Mouse (Mus musculus): Measurements from ENCODE around the gene Slc6a16. TPM values are rescaled to one million over a fixed set of nuclear protein-coding genes. Genes with fewer than 3 reads are reported as not detected.

Gene Slc6a16
- polyA plus RNA-seq, 1 experiment, result not detected

DNA sequence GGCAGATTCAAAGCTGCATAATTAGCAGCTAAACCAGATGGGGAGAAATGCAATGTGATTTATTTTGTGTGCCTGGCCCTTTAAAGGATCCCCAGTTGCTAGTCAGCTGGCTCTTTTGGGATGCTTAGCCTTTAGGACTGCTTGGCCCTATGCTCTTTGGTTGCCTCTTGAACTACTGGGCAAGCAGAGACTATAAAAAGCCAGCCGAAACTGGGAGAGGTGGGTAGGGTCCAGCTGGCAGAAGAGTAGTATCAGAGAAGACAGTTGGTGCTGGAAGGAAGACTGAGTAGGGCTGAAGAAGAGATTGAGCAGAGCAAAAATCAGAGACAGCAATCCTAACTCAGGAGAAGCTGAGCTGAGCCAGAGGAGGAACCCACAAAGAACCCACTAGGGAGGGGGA is 55.7 kb downstream of the Slc6a16 start:
- no peaks in the 10 kb centered on the region for H3K4me1 ChIP-seq (ENCODE audit: control insufficient read depth, insufficient read depth, low read length)
- 82% methylated on average over 1 of the region's 1 CpGs for WGBS
- H3K27ac ChIP-seq (ENCODE audit: insufficient read depth, low read depth, low read length), result no peak overlapping the region
- no peak overlapping the region for H3K4me3 ChIP-seq (ENCODE audit: insufficient read depth, low read depth, low read length)
- no peak for TF ChIP-seq POLR2A (IDR thresholded peaks at IDR 0.05; ENCODE audit: insufficient read depth, low read depth, low read length)
- no peak for TF ChIP-seq CTCF (IDR thresholded peaks at IDR 0.05; ENCODE audit: insufficient read depth, low read depth, low read length)

GRCm38 (mm10) chr7:45297563-45297962 is 56.7 kb downstream of the Slc6a16 start:
- WGBS, result 36% methylated on average over 3 of the region's 3 CpGs
- peaks cover under 1% of the 10 kb centered on the region; the same call in 1 of the 2 replicates for H3K4me1 ChIP-seq (ENCODE audit: control insufficient read depth, insufficient read depth, low read length)
- no peak overlapping the region for H3K27ac ChIP-seq (ENCODE audit: insufficient read depth, low read depth, low read length)
- H3K4me3 ChIP-seq (ENCODE audit: insufficient read depth, low read depth, low read length), result no peak overlapping the region
- no peak for TF ChIP-seq POLR2A (IDR thresholded peaks at IDR 0.05; ENCODE audit: insufficient read depth, low read depth, low read length)
- TF ChIP-seq CTCF (IDR thresholded peaks at IDR 0.05; ENCODE audit: insufficient read depth, low read depth, low read length), result no peak

DNA sequence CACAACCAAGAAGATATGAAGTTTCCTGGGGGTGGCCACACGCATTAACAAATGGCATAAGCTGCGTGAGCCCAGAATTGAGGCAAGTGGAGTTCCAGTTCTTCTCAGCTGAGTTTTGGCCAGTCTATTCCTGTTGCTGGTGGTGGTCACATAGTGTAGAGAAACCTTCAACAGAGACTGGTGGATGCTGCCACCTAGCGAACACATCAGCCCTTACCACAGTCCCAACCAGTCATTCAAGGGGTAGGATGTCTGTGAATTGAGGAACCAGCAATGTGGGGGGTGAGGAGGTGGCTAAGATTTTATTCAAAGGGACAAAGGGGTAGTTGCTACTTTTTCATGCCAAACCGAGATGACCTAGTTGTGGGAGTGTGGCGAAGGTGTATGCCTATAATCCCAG is 58.9 kb downstream of the Slc6a16 start:
- peaks cover 7% of the 10 kb centered on the region; the same call in 1 of the 2 replicates for H3K4me1 ChIP-seq (ENCODE audit: control insufficient read depth, insufficient read depth, low read length)
- H3K27ac ChIP-seq (ENCODE audit: insufficient read depth, low read depth, low read length), result no peak overlapping the region
- TF ChIP-seq POLR2A (IDR thresholded peaks at IDR 0.05; ENCODE audit: insufficient read depth, low read depth, low read length), result no peak
- no peak for TF ChIP-seq CTCF (IDR thresholded peaks at IDR 0.05; ENCODE audit: insufficient read depth, low read depth, low read length)
- WGBS, result 9% methylated on average over 5 of the region's 5 CpGs
- H3K4me3 ChIP-seq (ENCODE audit: insufficient read depth, low read depth, low read length), result no peak overlapping the region

DNA sequence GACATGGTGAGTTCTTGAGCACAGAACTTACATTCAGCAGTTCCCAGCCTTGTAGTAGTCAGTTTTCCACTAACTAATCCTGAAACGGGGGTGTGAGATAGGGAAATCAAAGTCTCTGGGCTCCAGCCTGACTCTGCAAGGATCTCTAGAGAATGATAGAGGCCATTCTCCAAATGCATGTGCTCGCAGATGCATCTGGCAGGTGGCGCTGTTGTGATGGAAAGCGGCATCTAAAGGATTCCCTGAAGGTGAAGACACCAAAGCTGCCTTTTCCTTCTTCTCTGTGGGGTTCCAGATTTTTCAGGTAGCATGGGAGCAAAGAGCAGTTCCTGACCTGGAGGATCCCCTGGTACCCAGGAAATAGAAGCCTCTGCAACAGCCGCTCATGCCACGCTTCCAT is 59.4 kb downstream of the Slc6a16 start:
- WGBS, result 16% methylated on average over 6 of the region's 6 CpGs
- TF ChIP-seq POLR2A (IDR thresholded peaks at IDR 0.05; ENCODE audit: insufficient read depth, low read depth, low read length) (no peak), CTCF (IDR thresholded peaks at IDR 0.05; ENCODE audit: insufficient read depth, low read depth, low read length) (peak; percentile 57; the same call in 1 of the 2 replicates)
- H3K4me1 ChIP-seq (ENCODE audit: control insufficient read depth, insufficient read depth, low read length), result peaks cover 9% of the 10 kb centered on the region; the same call in 1 of the 2 replicates
- H3K27ac ChIP-seq (ENCODE audit: insufficient read depth, low read depth, low read length), result no peak overlapping the region
- no peak overlapping the region for H3K4me3 ChIP-seq (ENCODE audit: insufficient read depth, low read depth, low read length)

DNA sequence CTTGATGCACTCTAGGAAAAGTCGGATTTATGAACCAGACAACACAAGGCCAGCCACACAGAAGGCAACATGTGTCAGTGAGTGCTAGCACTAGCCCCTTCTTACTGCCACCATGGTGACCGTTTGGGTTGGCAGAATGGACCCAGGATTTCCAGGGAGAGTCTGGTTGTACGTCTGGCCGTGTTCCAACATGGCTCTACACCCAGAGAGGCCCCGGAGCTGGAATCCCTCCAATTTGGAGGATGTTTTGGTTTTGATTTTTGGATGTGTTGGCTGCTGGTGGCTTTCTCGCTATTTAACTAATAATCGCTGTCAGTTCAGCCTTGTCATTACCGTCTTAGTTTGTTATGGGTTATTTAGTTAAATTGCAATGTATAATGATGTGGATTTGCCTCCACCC is 61.7 kb downstream of the Slc6a16 start:
- Histone ChIP-seq H3K27ac (ENCODE audit: insufficient read depth, low read depth, low read length) (no peak overlapping the region), H3K4me3 (ENCODE audit: insufficient read depth, low read depth, low read length) (no peak overlapping the region), H3K4me1 (ENCODE audit: control insufficient read depth, insufficient read depth, low read length) (peaks cover 10% of the 10 kb centered on the region; the same call in 1 of the 2 replicates)
- WGBS, result 21% methylated on average over 8 of the region's 8 CpGs
- no peak for TF ChIP-seq CTCF (IDR thresholded peaks at IDR 0.05; ENCODE audit: insufficient read depth, low read depth, low read length)
- no peak for TF ChIP-seq POLR2A (IDR thresholded peaks at IDR 0.05; ENCODE audit: insufficient read depth, low read depth, low read length)

DNA sequence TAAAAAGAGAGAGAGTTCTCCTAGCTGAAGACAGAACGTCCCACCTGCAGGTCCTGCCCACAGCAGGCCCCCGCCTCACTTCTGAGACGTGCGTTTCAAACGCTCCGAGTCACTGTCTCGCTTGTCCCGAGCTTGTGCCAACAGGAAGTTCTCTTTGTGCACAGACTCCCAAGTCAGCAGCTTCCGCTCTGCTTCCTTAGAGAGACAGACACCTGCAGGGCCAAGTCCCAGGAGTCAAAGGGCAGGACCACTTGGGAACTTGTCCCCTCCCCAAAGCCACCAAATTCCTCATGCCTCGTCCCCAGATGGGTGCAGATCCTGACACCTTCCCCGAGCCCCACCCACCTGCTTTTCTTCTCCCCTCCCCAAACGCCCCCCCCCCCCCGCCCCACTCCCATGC is 64.0 kb downstream of the Slc6a16 start:
- Histone ChIP-seq H3K4me3 (ENCODE audit: insufficient read depth, low read depth, low read length) (peak overlapping the region; percentile 18; the same call in 1 of the 2 replicates), H3K27ac (ENCODE audit: insufficient read depth, low read depth, low read length) (no peak overlapping the region), H3K4me1 (ENCODE audit: control insufficient read depth, insufficient read depth, low read length) (peaks cover 10% of the 10 kb centered on the region; the same call in 1 of the 2 replicates)
- no peak for TF ChIP-seq POLR2A (IDR thresholded peaks at IDR 0.05; ENCODE audit: insufficient read depth, low read depth, low read length)
- no peak for TF ChIP-seq CTCF (IDR thresholded peaks at IDR 0.05; ENCODE audit: insufficient read depth, low read depth, low read length)
- WGBS, result 34% methylated on average over 12 of the region's 13 CpGs

- Histone ChIP-seq H3K4me3 (ENCODE audit: insufficient read depth, low read depth, low read length) (peak overlapping the region; percentile 18; the same call in 1 of the 2 replicates), H3K4me1 (ENCODE audit: control insufficient read depth, insufficient read depth, low read length) (peaks cover 10% of the 10 kb centered on the region; the same call in 1 of the 2 replicates), H3K27ac (ENCODE audit: insufficient read depth, low read depth, low read length) (no peak overlapping the region)
- 12% methylated on average over 17 of the region's 17 CpGs for WGBS
- TF ChIP-seq POLR2A (IDR thresholded peaks at IDR 0.05; ENCODE audit: insufficient read depth, low read depth, low read length) (no peak), CTCF (IDR thresholded peaks at IDR 0.05; ENCODE audit: insufficient read depth, low read depth, low read length) (peak; percentile 68; the same call in 1 of the 2 replicates)
Observed at GRCm38 (mm10) chr7:45305275-45305674, 64.4 kb downstream of the Slc6a16 start.

GRCm38 (mm10) chr7:45308551-45309240 is 67.8 kb downstream of the Slc6a16 start:
- peaks cover 3% of the 10 kb centered on the region; the same call in 1 of the 2 replicates for H3K4me1 ChIP-seq (ENCODE audit: control insufficient read depth, insufficient read depth, low read length)
- no peak overlapping the region for H3K27ac ChIP-seq (ENCODE audit: insufficient read depth, low read depth, low read length)
- no peak for TF ChIP-seq POLR2A (IDR thresholded peaks at IDR 0.05; ENCODE audit: insufficient read depth, low read depth, low read length)
- TF ChIP-seq CTCF (IDR thresholded peaks at IDR 0.05; ENCODE audit: insufficient read depth, low read depth, low read length), result no peak
- WGBS, result 76% methylated on average over 15 of the region's 15 CpGs
- H3K4me3 ChIP-seq (ENCODE audit: insufficient read depth, low read depth, low read length), result no peak overlapping the region

DNA sequence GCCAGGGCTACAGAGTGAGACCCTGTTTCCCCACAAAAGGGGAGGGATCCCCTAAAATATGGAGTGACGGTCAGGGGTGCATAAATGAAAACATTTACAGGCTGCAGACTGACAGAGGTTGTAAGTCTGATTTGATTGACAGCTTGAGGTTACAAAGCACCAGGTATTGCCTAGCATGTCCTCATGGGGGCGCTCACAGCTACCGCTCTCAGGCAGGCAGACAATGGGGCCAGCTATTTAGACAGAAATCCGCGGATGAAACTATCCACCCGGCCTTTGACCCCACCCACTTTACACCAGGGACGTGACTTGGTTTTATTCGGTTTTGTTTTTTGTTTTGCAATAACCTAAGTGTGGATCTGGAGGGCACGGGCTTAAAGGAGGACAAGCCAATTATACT is 68.6 kb downstream of the Slc6a16 start:
- no peak overlapping the region for H3K27ac ChIP-seq (ENCODE audit: insufficient read depth, low read depth, low read length)
- WGBS, result 15% methylated on average over 9 of the region's 9 CpGs
- TF ChIP-seq CTCF (IDR thresholded peaks at IDR 0.05; ENCODE audit: insufficient read depth, low read depth, low read length) (no peak), POLR2A (IDR thresholded peaks at IDR 0.05; ENCODE audit: insufficient read depth, low read depth, low read length) (no peak)
- H3K4me1 ChIP-seq (ENCODE audit: control insufficient read depth, insufficient read depth, low read length), result peaks cover 5% of the 10 kb centered on the region; the same call in 1 of the 2 replicates
- H3K4me3 ChIP-seq (ENCODE audit: insufficient read depth, low read depth, low read length), result no peak overlapping the region
